Mouse (Mus musculus): ENCODE results near the gene Ift46.
A peak's percentile ranks its signal among the peaks of the same experiment; 100 is the strongest.

Ift46 gene

DNA sequence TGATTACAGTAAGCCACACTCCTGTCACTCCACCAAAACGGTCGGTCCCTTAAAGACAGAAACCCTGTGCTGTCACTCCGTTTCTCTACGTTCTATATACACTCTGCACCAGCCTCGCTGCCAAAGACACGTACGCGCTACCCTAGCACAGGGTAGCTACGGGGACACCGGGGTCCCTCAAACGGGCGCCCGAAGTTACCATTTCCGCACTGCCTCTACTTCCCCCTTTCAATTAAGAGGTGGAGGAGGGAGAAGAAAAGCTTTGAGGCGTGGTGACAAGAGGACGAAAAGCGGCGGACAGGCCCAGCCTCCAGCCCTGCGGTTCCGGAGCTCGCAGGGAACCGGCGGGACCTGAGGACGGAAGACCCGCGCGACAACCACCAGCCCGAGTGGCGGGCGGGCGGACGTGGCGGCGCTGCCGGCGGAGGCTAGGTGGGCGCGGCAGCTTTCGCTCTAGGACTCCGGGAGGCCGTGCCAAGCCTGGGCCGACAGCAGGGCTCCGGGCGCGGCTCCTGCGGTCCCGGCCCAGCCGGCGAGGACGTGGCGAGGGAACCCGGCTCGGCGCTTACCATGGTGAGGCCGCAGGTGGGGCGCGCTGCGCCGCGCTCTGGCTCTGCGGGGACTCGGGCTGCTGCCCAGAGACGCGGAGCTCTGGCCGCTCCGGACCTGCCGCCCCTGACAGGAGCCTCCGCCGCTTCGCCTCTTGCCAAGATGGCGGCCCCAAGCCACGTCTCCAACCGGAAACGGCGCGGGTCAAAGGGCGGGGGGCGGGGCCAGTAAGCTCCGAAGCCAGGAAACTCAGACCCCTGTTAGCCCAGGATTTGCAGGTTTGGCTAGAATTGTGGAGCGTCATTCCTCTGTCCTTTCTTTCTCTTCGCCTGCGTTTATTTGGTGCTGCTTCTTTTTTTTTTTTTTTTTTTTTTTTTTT is at the start of gene Ift46, which contains the start of gene Arcn1:
Gene Ift46, plus strand, starts transcription at position 808 of the 928 bp plus-strand sequence.
Gene Arcn1, minus strand, starts transcription at position 745 of the 928 bp plus-strand sequence.
- peak; percentile 50 to 76 for DNase-seq (ENCODE audit: low spot score in 2 of 2)

DNA sequence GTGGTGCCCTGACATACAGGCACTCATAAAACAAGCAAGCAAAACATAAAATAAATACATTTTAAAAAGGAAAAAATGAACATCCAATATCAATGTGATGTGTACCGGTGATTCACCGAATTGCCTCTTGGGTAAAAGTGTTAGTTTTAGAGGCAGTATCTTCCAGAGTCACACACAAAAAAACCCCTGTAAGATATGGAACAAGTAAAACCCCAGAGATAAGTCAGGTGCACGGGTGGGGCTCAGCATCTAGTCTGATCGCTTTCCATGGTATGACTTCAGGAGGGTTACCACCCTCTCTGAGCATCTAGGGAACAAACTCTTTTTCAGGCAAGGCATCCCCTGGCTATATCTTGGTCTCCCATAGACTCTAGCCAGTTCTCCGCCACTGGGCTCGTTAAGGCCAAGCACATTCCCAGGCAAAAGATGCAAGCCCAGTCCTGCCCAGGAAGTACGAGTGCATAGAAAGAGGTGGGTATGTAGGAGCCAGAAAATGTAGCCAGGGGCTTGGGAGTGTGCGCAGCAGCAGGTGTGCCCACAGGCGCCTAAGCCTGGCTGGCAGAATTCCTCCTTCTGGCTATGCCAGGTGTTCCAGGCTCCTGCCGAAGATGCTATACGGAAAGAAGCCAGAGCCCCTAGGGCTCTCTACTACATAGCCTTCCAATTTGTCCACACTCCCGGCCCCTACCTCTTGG is 48.6 kb upstream of the Ift46 start:
- no peak for DNase-seq (ENCODE audit: low spot score in 2 of 2)

DNA sequence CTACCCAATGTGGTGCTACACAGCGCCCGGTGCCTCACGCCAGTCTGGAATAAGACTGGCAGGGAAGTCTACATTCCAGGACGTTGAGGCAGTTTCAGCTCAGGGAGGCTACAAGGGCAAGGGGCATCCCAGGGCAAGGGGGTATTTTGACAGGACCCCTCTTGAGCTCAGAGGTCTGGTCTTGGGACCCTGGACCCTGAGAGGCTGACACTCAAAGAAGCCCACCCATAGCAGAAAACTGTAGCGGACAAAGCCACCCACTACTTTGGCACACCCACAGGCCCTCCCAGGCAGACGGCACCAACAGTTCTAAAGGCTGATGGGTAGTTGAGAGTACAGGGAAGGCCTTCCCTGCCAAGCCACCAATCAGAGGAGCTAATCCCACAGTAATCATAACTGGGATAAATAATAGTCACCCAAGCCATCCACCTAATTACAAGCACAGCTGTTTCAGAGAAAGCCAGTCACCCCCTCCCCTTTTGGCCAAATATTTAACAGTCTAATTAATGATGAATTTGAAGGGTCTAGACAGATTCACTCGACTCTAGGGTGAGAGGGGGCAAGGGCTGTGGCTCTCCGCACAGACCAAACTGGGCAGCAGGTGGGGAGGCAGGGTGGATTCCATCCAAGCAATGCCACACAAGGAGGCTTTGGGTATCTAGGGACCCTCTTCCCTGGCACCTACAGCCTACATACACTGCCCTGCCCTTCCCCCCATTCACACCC is 47.9 kb upstream of the Ift46 start:
- DNase-seq (ENCODE audit: low spot score in 2 of 2), result no peak

DNA sequence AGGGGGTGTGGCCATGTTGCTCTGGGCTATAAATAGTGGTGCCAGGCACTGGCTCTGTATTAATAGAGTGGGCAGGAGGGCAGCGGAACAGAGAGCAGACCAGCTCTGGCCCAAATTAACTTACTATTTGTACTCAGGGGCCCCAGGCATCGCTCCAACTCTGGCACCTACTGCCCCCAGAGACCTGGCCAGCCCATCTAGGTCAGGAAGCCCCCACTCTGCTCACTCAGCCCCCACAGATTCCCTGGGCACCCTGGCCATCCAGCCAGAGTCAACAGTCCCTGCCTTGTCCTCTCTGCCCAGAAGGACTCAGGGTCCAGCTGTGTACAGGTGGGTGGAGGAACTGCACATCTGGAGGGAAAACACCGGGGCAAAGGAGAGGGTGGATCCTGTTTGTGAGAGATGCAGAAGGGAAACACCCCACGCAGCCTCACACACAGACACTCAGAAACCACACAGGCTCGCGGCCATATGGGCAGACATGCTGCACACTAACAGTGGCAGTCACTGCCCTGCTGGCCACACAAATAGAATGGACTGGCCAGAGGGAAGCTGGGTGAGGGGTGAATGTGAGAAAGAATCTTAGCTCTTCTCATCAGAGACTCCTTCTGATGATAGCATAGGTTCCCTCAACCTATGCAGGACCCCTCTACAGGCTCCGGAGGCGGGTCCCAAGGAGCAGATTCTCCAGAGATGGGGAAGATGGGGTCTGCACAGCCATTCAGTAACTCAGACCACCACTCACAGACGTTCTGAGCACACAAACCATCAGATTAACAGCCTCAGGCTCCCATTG is 47.2 kb upstream of the Ift46 start:
- DNase-seq (ENCODE audit: low spot score in 2 of 2), result peak in 1 of 2 experiments; percentile 54

DNA sequence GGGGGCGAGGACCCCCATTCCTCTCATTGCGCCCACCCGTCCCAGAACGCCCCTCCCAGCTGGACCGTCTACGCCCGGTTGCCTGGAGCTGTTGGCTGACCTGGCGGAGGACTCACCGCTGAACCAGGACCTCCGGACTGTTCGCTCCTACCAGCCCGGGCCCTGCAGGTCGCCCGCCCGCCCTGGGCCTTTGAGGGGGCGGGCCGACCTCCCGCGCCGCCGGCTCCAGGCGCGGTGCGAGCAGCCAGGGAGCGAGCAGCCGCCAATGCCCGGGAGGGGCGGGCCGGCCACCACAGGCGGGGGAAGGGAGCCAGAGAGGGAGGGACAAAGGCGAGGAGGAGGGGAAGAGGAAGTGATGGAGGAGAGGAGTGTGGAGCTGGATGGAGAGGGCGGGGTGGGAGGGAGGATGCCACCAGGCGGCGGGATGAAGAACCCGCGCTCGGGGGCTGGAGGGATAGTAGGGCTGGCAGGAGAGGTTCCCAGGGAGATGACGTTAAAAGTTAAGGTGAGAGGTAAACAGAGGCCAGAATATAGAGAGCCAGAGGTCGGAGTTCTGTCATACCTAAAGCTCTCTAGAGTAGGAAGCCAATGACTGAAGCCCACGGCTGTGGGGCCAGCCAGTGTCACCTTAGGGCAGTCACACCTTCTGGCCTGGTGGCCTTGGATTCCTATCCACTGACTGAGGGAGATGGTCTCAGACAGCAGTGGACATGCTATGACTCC is 46.4 kb upstream of the Ift46 start:
- DNase-seq (ENCODE audit: low spot score in 2 of 2), result peak; percentile 76 to 86

DNA sequence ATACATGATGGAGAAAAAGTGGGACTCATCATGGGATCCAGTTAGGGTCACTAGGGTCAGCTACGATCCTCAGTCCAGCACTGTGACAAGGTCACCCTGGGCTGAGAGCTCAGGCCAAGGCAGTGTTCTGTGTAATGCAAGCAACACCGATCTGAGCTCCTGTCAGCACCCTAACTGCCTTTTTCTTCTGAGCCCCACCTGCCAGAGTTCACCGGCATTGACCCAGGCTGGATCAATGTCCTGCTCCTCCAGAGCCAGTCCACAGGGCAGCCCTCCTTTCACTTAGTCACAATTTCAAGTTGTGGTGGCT is 45.9 kb upstream of the Ift46 start:
- DNase-seq (ENCODE audit: low spot score in 2 of 2), result no peak

DNA sequence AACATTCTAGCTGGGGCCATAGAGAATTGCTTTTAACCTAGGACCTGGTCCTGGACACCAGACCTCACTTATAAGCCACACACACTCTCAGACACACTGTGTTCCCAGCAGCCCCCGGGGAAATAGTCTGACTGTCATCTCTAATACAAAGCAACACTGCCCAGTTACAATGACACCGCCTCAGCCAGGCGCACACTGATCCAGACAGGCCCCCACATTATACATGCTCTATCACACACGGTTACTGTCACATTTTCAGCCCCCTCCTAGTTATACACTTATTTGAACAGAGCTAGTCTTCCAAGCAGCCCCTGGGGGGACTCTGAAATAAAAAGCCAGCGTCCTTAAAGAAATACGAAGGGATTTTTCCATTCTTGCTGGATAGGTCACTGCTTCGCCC is 45.1 kb upstream of the Ift46 start:
- no peak for DNase-seq (ENCODE audit: low spot score in 2 of 2)

DNA sequence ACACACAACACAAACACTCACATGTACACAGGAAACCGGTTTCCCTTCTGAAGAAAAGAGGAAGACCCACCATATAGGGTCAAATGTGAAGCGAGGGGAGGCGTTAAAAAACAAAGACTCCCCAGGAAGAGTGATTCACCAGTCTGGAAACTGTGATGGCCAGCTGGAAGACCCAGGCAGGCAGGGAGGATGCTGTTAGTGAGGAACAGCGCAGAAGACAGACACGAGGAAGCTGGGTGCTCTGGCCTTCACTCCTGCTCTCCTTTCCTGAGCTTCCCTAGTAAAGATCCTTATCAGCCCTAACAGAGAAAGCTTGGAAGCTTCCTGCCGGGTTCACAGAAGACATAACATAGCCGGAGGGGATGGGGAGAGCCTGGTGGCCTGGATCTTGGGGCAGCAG is 44.7 kb upstream of the Ift46 start:
- DNase-seq (ENCODE audit: low spot score in 2 of 2), result no peak

DNA sequence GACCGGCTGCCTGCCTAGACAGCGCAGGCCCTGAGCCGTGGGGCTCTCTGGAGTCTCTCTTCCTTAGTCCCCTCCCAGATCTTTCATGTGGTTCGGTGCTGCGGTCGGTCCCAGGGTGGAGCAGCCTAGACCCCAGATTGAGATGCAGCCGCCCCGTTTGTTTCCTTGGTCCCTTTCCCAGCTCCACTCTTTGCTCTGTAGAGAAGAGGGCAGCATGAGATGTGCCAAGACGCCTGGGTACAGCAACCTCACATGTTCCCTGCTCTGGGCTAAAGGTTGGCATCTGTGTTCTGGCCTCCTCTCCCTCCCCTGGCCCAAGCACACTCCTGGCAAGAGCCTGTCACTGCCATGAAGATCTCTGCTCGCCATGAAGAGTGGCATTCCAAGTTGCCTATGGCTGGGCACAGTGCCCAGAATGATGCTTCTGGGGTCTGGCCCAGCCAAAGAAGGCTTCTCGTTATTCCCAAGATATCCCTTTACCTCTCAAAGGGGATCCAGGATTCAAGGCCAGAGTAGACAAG is 44.1 kb upstream of the Ift46 start:
- DNase-seq (ENCODE audit: low spot score in 2 of 2), result no peak

DNA sequence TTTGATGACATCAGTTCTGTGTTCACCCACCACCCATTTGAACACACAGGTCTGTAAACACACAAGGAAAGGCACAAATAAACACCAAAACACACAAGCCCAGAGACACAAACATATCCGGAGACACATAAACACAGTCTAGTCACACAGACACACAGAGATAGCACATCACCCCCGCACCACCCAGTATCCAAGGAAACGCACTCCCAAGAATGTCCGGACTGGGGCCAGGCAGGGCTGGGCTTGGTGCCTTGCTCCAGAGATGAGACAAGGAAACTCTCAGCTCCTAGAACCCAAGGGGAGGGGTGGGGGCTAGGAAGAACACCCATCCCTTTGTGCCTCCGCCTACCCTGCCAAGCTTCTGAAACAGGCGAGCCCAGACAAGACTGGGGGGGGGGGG is 43.5 kb upstream of the Ift46 start:
- DNase-seq (ENCODE audit: low spot score in 2 of 2), result peak in 1 of 2 experiments; percentile 65

DNA sequence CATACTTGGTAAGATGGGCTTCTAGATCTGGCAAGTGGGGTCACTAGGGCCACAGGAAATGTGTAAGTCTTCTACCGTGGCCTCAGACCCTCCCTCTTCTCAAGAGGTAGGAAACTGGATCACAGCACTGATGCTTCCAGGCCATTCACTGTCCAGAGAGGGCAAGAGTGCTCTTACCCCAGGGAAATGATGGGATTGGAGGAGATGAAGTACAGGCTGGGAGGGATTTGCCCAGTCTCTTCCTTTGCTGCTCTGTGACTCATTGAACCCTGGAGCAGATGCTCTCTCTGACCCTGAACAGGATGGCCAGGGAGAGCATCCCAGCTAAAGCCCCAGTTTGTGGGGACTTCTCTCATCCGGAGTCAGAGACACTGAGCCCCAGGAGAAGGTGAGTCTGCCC is 43.0 kb upstream of the Ift46 start:
- no peak for DNase-seq (ENCODE audit: low spot score in 2 of 2)

DNA sequence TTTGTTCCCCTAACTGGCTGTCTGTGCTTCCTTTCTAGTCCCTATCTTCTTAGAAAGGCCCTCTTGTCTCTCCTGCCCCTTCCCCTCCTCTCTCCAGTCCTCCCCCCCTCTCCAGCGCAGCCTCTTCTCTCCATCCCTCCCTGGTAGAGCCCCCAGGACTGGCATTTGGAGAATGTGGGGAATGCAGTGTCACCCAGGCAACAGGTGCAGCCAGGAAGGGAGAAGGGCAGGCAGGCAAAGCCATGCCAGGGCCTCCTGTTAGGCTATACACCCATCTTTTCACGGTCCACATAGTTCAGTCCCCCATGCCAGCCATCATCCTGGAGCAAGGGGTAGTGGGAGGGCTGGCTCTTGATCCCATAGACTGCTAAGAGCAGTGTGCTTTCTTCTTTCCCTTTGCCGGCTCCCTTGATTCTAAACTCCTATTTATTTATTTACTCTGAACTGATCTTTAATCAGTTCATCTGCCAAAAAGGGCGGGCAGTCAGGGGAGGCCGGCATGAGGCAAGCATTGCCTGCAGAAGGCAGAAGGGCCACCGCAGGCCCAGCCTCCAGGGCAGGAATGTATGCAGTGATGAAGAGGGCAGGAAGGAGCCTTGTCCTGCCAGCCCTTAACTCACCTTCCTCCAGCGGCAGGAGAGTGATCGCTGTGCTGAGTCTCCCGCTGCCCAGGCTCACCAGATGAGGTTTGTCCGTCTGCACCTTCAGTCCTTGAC is 41.1 kb upstream of the Ift46 start:
- no peak for DNase-seq (ENCODE audit: low spot score in 2 of 2)

DNA sequence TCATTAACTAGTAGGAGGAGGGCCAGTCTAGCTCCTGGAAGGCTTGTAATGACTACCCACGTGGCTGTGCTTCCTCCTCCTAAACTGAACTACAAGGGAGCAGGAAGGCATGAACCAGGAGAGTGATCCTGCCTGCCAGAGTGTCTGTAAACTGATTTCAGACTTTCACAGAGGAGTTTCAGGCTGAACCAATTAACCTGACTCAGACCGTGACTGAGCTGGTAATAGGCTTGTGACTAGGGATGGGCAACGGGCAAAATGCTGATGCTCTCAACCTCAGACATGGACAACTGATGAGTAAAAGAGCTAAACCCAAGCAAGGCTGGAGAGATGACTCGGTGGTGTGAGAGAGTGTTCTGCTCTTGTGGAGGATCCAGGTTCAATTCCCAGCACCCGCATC is 40.3 kb upstream of the Ift46 start:
- DNase-seq (ENCODE audit: low spot score in 2 of 2), result no peak

DNA sequence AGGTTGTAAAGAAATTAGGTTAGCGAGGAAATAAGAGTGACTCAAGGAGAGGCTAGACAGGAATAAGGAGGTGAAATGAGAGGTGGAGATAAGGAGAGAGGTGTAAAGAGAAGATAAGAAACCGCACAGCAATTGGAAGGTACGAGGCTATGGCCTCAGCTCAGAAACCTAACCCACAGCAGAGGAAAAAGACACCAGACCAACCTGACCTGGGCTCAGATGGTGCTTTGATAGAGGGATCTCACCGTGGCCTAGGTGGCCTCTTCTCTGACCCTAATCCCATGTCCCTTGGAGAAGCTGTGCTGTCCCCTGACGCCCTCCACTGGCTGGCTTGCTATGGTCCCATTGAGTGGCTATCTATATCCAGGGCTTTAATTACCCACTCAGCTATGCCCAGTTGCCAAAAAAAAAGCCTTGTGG is 35.6 kb upstream of the Ift46 start:
- no peak for DNase-seq (ENCODE audit: low spot score in 2 of 2)

DNA sequence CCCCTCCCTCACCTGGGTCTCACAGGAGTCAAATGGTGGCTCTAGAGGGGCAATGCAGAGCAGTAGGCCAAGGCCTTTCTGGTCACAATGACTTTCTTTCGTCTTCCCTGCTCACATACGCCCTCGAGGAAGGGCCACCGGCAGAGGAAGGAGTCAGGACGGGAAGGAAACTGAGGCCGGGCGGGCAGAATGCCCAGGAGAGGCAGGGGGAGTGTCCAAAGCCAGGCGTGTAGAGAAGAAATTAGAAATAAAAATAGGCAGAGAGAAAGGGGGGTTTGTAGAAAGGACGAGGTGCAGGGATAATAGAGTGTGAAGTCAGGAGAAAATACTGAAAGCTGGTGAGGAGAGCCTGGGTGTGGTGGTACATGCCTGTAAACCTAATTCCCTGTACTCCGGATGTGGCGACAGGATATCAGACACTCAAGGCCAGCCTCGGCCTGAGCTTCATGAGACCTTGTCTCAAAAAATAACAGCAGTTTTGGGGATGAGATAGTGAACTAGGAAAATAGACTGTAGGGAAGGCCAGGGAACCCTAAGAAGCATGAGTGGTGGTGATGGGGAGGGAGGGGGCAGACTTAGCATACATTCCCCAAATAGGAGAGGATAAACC is 34.7 kb upstream of the Ift46 start:
- no peak for DNase-seq (ENCODE audit: low spot score in 2 of 2)

DNA sequence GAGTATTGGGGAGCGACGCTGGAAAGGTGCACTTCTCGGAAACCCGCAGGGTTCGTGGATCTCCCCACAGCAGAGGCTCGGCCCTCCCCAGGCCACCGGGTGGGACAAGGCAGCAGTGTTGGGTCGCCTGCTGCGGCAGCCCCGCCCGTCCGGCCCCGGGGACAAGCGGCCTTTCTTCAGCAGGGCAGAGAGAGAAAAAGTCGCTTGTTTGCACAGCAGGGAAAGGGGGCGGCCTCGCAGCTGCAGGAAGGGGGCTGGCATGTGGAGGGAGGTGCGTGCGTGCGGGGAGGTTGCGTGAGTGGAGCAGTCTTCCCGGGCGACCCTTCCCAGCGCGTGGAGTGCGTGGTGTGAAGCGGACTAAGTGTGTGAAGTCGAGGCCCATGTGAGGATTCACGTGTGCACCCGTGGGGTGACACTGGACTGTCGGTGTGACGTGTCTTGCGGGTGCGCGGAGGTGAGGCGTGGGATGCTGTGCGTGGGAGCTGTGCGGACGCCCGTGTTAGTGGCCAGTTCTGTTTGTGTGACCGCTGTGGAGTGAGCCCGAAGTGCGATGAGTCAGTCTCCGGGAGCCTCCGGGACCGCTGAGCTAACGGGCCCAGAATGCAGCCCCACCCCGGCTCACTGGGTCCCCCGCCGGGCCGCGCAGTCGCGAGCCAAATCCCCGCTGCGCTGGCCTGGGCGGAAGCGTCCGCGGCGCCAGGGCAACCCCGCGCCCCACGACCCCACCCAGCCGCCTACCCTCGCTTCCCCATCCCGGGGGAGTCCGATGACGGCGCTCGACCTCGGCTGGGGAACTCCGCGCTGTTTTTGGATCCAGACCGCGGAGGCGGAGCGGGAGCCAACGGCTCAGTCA is 33.8 kb upstream of the Ift46 start:
- peak in 1 of 2 experiments; percentile 52 for DNase-seq (ENCODE audit: low spot score in 2 of 2)

DNA sequence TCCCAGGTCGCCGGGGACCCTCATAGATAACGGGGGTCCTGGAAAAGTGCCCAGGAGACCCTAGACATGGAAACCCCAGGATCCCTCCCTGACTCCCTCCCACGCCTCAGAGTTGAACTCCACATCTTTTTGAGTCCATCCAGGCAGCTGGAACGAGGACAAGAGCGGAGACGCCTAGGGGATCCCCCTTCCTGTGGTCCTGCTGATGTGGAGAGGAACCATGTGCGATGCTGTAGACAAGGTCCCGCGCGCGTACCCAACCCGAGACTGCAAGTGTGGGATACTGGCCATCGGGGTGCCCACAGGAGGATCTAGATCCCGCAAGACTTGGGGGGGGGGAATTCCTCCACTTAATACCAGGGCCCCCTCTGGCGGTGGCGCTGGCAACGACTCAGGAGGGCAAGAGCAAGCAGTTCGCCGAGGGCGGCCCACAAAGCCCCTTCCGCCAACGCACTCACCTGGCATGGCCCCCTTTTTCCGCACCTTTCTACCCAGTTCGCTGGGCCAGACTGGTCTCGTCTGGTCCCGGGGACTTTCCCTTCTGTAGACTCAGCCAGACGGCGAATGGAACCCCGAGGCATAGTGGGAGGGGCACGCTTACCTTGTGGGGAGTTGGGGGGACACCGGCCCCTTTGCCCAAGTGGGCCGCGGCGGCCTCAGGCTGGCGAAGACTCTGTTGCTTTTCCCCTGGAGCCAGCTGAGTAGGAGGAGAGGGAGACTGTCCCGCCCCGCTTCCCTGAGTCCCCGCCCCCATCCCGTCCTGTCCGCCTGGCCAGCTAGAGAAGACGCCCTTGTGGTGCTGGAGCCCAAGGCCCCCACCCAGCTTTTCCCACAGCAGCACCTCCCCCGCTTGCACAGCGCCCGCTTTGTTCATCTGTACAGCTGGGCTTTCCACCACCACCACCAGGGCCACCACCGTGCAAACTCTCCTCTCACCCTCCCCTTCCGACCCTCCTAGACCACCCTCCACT is 32.9 kb upstream of the Ift46 start, which contains the start of gene Phldb1:
Gene Phldb1, minus strand, starts transcription at position 675 of the 971 bp plus-strand sequence.
- peak in 1 of 2 experiments; percentile 57 for DNase-seq (ENCODE audit: low spot score in 2 of 2)

Measured in left cerebral cortex, adult 9 months (tissue).